Mouse (Mus musculus) regulatory T cell (primary cell): ENCODE data around the gene Gaa.

ENCODE experiments used
- in situ Hi-C: fragments of 300-600 bp; cut with MboI, MseI; formaldehyde crosslinking; loops from one replicate; pipeline ENCODE4 v1.15.1; 2025; ENCODE audit warnings: high pct_unique_total_duplicates

Gene Gaa

DNA sequence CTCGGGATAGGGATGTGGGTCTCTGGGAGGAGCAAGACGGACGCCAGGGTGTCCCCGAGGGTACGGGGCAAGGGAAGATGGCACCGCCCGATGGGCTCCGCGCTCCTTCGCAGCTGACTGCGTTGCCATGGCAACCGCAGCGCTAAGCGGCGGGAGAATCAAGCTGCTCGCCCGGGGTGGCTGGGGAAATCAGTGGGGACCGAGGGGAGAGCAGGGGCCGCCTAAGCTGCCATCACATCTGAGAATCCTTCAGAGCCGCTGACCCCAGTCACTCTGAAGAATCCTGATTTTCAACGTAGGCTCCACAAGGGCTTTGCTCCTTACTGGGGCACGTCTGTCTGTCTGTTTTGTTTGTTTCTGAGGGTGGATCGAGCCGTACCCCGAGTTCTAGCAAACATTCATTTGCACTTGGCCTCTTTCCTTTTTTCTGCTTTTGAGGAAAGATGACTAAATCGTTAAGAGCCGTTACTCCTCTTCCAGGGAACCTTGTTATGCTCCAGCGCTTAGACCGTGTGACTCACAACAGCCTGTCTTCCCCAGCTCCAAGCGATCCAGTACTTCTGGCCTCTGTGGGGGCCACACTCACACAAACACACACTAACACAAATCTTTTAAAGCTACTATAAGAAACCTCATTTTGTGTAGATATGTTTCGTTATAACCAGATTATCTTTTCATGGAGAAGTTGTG lies 32.7 kb downstream of the Gaa start:
- in situ Hi-C loops: no loop called here

DNA sequence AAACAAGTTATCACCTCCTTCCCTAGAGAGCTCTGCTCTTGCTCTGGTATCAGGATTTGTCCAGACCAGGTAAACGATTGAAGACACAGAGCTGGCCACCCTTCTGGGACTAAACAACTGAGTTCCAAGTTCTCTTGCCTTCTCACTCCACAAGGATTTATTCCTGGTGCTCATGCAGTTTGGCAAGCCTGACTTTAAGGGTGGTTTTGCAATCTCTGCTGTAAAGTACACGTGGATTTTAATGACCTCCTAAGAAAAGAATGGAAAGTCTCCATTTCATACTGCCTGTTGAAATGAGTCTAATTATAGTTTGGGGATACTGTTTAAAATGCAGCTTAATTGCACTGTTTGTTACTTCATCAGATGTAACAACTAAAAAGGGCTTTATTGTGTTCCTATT lies 33.3 kb downstream of the Gaa start:
- in situ Hi-C loops: no loop called here

DNA sequence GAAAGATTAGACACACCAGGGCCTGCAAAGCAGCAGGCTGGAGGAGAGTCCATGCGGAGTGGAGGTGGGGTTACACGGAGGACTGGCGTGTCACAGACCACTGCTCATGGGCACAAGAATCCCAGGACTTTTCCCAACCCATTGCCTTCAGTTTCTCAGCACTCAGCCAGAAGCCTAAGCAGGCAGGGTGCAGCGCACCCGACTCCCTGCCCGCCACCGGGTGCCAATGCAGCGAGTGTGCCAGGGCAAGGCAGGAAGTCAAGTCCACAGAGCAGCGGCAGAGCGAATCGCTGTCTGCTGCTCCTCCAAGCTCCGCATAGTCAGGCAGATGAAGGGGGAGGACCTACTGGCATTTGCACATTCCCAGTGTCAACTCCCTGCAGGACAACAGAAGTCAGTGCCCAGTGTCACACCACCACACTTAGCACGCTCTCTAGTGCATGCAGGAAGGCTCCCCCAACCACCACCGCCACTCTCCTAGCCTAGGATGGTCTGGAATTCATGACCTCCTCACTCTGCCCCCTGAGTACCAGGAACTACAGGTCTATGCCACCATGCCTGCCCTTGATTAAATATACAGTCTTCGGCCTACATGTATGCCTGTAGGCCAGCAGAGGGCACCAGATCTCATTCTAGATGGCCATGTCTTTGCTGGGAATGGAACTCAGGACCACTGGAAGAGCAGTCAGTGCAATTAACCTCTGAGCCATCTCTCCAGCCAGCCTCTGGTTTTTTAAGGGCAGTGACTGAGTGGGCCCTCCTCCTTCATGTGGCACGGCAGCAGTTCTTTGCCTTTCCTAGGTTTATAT lies 37.4 kb downstream of the Gaa start:
- in situ Hi-C loops: no loop called here

DNA sequence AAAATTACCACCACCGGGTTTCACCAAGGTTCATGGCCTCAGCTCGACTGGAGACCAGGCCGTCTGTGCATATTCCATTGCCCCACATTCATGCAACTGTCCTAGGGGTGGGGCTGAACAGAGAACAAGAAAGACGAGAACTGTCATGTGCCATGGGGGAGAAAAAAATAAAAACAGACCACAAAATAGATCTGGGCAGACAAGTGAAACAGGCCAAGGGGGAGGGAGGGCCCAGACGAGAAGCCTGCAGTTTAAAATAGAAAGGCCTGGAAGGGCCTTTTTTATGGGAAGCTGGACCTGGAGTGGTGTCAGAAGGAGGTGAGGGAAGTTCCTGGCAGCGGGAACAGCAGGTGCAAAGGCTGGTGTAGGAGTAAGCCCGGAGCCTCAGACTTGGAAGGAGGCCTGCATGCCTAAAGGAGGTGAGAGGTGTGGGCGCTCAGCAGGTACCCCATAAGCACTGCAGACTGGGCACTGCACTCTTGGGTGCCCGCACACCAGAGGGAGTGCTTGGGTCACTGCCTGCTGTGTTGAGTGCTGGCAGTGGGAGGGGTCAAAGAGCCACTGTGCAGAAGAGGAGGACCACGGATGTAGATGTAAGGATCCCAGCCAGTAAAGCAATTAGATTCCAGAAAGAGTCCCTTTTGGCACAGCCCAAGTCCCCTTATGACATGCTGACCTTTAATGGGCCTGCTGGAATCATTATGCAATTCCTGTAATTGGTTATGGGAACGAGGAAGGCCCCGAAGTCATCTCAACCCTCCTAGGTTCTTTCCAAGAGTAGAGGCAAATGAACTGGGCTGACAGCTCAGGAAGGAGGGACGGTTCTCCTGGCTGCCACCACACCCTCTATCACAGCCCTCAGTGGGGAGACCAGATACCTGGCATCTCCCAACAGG lies 39.3 kb downstream of the Gaa start:
- in situ Hi-C loops: no loop called here

DNA sequence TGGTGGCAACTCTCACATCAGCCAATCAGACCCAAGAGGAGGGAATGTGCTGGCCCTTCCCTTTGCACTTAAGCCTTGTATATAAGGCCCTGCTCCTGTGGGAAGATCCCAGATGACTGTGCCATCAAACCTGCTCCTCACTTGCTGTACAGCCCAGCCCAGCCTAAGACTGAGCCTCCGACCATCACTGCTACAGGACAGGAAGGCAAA lies 39.9 kb downstream of the Gaa start, which contains the start of gene Card14:
Gene Card14 (plus strand): TSS at position 111 of the 210 bp plus-strand sequence.
- in situ Hi-C loops: no loop called here

DNA sequence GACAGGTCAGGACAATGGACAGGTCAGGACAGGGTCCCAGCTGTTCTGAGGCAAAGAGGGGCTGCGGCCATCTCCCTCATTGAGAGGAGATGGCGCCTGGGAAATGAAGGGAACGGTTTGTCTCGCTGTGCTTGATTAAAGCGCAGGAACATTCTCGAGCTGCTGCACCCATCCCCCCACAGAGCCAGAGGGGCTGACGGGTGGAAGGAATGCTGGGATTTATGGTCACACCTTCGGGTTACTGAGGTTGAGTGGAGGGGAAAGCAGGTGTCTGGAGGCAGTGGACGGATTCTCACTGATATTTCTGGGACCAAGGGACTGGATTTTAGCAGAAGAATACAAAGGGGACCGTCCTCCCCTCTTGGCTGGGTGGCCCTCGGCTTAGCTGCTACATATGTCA lies 40.2 kb downstream of the Gaa start:
- in situ Hi-C loops: no loop called here

DNA sequence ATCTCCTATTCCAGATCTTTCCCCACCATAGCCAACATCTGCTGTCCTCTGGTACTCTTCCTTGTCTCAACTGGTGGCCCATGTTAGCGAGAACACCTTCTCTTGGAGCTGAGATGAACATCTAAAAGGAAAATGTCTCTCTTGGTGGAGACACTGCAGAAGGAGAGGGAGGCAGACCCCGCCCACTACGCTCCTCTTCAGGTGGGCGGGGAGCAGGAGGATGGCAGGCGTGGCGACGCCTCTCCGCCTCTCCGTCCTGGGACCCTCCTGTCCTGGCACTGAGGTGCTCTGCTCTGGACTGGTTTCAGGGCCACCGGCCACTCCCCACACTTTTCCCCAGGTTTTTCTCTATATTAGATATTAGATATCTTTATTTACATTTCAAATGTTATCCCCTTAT lies 42.9 kb downstream of the Gaa start:
- in situ Hi-C loops: no loop called here

DNA sequence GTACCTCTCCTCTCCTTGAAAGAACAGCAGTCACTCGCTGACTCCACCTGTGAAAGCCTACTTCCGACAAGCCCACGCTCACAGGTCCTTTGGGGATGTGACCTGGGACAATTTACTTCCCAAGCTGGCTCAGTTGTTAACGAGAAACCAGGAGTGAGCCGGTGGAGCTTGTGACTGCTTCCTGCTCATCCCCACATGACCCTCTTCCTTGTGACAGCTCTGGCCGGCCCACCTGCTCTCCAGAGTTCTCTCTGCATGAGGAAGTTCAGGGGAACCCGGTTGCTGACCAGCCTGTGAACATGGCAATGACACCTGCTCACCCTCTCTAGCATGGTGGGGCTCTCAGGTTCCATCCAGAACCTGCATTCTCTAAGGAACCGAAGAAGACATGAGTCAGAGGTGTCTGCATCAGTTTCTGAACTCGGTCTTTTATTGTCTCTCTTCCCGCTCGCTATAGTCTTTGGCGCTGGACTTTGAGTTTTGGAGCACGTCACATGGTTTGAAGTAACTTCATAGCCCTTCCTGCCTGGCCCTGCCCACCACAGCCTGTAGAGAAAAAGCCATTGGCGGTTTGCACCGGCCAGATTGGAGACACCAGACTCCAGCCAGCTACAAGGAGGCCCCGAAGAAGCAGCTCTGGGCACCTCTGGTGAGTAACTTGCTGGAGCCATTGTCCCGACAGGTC lies 46.7 kb downstream of the Gaa start:
- in situ Hi-C loops: no loop called here

DNA sequence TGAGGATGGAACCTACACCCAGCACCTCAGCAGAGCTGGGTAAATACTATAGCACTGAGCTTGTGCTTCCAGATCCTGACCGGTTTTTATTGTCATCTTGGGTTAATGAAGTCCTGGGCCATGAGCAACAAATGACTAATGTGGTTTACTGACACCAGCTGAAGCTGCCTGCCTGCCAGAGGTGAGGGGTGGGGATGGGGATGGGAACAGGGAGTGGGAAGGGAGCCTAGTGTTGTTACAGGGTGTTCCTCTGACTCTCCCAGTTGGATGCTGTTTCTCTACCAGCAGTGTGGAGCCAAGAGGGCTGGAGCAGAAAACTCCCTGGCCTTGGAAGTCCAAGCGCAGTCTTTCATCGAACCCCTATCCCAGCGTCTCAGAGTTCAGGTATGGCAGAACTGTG lies 49.0 kb downstream of the Gaa start:
- in situ Hi-C loops: no loop called here

DNA sequence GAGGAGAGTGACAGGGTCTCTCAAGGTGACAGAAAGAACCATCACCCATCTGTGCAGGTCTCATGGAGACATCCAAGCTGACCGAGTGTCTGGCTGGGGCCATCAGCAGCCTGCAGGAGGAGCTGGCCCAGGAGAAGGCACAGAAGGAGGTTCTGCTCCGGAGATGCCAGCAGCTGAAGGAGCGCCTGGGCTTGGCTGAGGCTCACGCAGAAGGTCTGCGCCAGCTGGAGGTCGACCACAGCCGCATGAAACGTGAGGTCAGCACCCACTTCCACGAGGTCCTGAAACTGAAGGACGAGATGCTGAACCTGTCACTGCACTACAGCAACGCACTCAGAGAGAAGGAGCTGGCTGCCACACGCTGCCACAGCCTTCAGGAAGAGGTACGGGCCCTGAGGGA lies 54.8 kb downstream of the Gaa start:
- in situ Hi-C loops: no loop called here

DNA sequence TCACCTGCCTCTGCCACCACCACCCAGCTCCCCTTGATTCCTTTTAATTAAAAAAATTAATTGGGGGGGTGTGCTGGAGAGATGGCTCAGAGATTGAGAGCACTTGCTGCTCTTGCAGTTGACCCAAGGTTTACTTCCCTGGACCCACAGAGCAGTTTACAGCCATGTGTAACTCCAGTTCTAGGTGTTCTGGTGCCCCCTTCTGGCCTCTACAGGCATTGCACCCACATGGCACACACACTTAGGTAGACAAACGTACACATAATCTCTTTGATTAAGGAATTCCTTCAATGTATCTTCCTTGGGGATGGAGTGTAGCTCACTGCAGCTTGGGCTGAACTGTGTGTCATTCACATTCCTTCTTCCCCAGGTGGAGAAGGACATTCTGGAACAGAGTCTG lies 57.4 kb downstream of the Gaa start:
- in situ Hi-C loops: no loop called here

DNA sequence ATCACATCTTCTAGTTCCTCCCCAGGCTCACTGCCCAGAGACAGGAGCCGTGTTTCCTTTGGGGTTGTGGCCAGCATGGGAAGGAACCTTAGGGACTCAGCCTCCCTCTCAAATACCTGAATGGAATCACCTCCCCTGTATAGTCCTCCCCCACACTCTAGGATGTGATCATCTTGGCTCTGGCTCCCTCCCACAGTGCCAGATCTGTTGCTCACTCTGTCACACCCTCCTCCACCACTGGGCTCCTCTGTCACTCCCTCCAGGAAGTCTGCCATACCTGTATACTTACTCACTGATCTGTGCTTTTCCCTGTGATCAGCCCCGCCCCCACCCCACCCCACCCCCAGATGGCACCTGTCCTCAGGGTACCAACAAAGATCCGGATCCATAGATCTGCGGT lies 62.9 kb downstream of the Gaa start:
- in situ Hi-C loops: loop anchor here (5.0 kb wide), 1 partner anchor 77 kb away; no protein-coding TSS in a partner anchor

DNA sequence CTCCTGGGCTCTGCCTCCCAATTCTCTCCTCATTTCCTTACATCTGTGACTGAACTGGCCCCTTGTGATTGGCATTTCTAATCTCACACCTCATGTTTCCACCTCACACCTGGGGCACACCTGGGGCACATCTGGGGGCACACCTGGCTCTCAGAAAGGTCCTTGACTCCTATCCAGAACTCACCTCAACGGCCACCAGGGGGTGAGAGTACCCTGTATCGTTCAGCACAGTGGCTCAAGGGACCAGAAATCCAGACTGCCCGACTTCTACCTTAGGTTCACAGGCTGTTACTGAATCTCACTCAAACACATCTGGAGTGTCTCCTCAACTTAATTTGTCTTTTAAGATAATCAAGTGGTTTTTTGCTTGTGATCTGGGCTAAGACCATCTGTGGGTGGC lies 64.3 kb downstream of the Gaa start:
- in situ Hi-C loops: loop anchor here (5.0 kb wide), 1 partner anchor 75 kb away; no protein-coding TSS in a partner anchor
